Mouse (Mus musculus) kidney, adult 8-10 months (tissue): ENCODE data around the gene Nek7.

Experiments used
- DNase-seq, 2 experiments: peaks; one replicate each; pipeline ENCODE4 v3.0.0; 2022

Nek7 gene

GRCm38 (mm10) chr1:138607862-138608261 lies 12.1 kb downstream of the Nek7 start:
- no peak for DNase-seq

GRCm38 (mm10) chr1:138606771-138607170 lies 13.2 kb downstream of the Nek7 start:
- DNase-seq = no peak

GRCm38 (mm10) chr1:138604736-138605135 lies 15.2 kb downstream of the Nek7 start:
- DNase-seq = peak; percentile 43 to 59

- DNase-seq = peak; percentile 29 to 45
Measured at GRCm38 (mm10) chr1:138603974-138604373, 16.0 kb downstream of the Nek7 start.

- no peak for DNase-seq
Measured at GRCm38 (mm10) chr1:138598087-138598486, 21.9 kb downstream of the Nek7 start.

GRCm38 (mm10) chr1:138596127-138596706 lies 23.7 kb downstream of the Nek7 start:
- no peak for DNase-seq

GRCm38 (mm10) chr1:138594910-138595309 lies 25.0 kb downstream of the Nek7 start:
- DNase-seq = no peak

- DNase-seq = no peak
Measured at GRCm38 (mm10) chr1:138593922-138594321, 26.0 kb downstream of the Nek7 start.

- DNase-seq = no peak
Measured at GRCm38 (mm10) chr1:138592466-138592865, 27.5 kb downstream of the Nek7 start.

GRCm38 (mm10) chr1:138590451-138591022 lies 29.4 kb downstream of the Nek7 start:
- DNase-seq = no peak

- no peak for DNase-seq
Measured at GRCm38 (mm10) chr1:138589126-138589525, 30.8 kb downstream of the Nek7 start.

- no peak for DNase-seq
Measured at GRCm38 (mm10) chr1:138587812-138588211, 32.1 kb downstream of the Nek7 start.

GRCm38 (mm10) chr1:138586891-138587290 lies 33.0 kb downstream of the Nek7 start:
- peak; percentile 30 to 44 for DNase-seq

GRCm38 (mm10) chr1:138584423-138585013 lies 35.4 kb downstream of the Nek7 start:
- no peak for DNase-seq

- DNase-seq = no peak
Measured at GRCm38 (mm10) chr1:138582225-138582624, 37.7 kb downstream of the Nek7 start.

GRCm38 (mm10) chr1:138579822-138580492 lies 40.0 kb downstream of the Nek7 start:
- no peak for DNase-seq

GRCm38 (mm10) chr1:138579207-138579606 lies 40.7 kb downstream of the Nek7 start:
- DNase-seq = no peak

GRCm38 (mm10) chr1:138576803-138577202 lies 43.1 kb downstream of the Nek7 start:
- DNase-seq = no peak

GRCm38 (mm10) chr1:138576066-138576697 lies 43.8 kb downstream of the Nek7 start:
- DNase-seq = no peak

GRCm38 (mm10) chr1:138575629-138576028 lies 44.3 kb downstream of the Nek7 start:
- DNase-seq = no peak

- no peak for DNase-seq
Measured at GRCm38 (mm10) chr1:138571565-138572361, 48.2 kb downstream of the Nek7 start.

- DNase-seq = no peak
Measured at GRCm38 (mm10) chr1:138571038-138571441, 48.9 kb downstream of the Nek7 start.
